Mouse (Mus musculus): ENCODE measurements around the gene Krtap1-4.

DNA sequence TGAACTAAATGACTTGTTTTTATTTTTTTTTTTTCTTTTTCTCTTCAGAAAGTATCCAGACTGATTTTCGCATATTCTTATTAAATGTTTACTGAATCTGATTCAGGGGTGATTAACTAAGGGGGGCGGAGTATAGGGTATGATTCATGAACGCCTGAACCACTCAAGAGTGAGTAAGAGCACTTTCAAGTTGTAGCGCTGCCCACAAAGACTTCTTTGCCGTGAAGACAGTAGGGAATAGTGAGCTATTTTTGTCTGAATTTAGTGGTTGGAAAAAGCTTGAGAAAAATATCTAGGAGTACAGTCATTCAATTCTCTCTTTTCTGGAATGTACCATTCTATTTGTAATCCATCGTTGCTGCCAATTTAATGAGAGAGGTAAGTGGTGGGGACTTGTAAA lies 1.9 kb downstream of the Krtap1-4 start:
- TF ChIP-seq CTCF (IDR thresholded peaks at IDR 0.05), result no peak
- 0 out of 2 replicates have a peak, but pooled peaks have one; percentile 48 for TF ChIP-seq EP300 (IDR thresholded peaks at IDR 0.05)

All from lung, postnatal 0 days (tissue).